Mouse (Mus musculus): Measurements from ENCODE around the gene Cald1. TPM values are rescaled to one million over a fixed set of nuclear protein-coding genes. Genes with fewer than 3 reads are reported as not detected.

Cald1 gene
- polyA plus RNA-seq, 1 experiment: 8.0 TPM

GRCm38 (mm10) chr6:34664291-34664690 lies 66.0 kb downstream of the Cald1 start:
- Histone ChIP-seq H3K4me1 (ENCODE audit: control insufficient read depth, insufficient read depth, insufficient read length) (no peaks in the 10 kb centered on the region), H3K36me3 (ENCODE audit: control insufficient read depth, insufficient read depth, low read length) (no peaks in the 10 kb centered on the region), H3K27me3 (ENCODE audit: control insufficient read depth, insufficient read depth, low read length) (no peaks in the 10 kb centered on the region), H3K4me3 (ENCODE audit: extremely low read depth, insufficient read depth, insufficient read length) (no peak overlapping the region), H3K27ac (ENCODE audit: insufficient read depth, low read length) (no peak overlapping the region)
- TF ChIP-seq POLR2A (IDR thresholded peaks at IDR 0.05; ENCODE audit: low read depth, low read length) (no peak), CTCF (IDR thresholded peaks at IDR 0.05; ENCODE audit: extremely low read depth, insufficient read depth, insufficient read length, insufficient replicate concordance) (no peak)
- WGBS: 61% methylated on average over 4 of the region's 4 CpGs
- DNase-seq (ENCODE audit: low read depth in 1 of 2, low spot score in 2 of 2): no peak

DNA sequence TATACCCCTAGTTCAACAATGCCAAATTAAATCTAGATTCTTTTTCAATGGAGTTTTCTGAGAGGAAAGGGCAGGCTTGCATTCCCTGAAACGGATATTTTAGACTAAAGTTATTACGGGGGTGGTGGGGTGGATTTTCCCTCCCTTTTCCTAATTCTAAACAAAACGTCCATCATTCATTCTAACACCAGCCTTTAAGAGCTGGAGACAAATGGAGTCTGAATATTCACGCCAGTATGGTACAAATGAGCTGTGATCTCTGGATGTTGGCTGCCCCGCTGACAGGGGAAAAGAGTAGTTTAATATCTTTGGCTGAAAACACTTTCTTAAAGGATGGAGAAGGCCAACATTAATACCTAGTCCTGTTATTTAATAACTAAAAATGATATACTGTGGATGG lies 66.4 kb downstream of the Cald1 start:
- TF ChIP-seq CTCF (IDR thresholded peaks at IDR 0.05; ENCODE audit: extremely low read depth, insufficient read depth, insufficient read length, insufficient replicate concordance): no peak
- TF ChIP-seq POLR2A (IDR thresholded peaks at IDR 0.05; ENCODE audit: low read depth, low read length): no peak
- no peaks in the 10 kb centered on the region for H3K4me1 ChIP-seq (ENCODE audit: control insufficient read depth, insufficient read depth, insufficient read length)
- no peaks in the 10 kb centered on the region for H3K36me3 ChIP-seq (ENCODE audit: control insufficient read depth, insufficient read depth, low read length)
- H3K4me3 ChIP-seq (ENCODE audit: extremely low read depth, insufficient read depth, insufficient read length): no peak overlapping the region
- 74% methylated on average over 5 of the region's 5 CpGs for WGBS
- no peak overlapping the region for H3K27ac ChIP-seq (ENCODE audit: insufficient read depth, low read length)
- no peaks in the 10 kb centered on the region for H3K27me3 ChIP-seq (ENCODE audit: control insufficient read depth, insufficient read depth, low read length)
- no peak for DNase-seq (ENCODE audit: low read depth in 1 of 2, low spot score in 2 of 2)

- WGBS: 90% methylated on average over 5 of the region's 5 CpGs
- TF ChIP-seq POLR2A (IDR thresholded peaks at IDR 0.05; ENCODE audit: low read depth, low read length): no peak
- no peak for TF ChIP-seq CTCF (IDR thresholded peaks at IDR 0.05; ENCODE audit: extremely low read depth, insufficient read depth, insufficient read length, insufficient replicate concordance)
These were observed 70.5 kb downstream of the Cald1 start for GRCm38 (mm10) chr6:34668739-34669254.

GRCm38 (mm10) chr6:34671355-34671754 lies 73.1 kb downstream of the Cald1 start:
- 84% methylated on average over 1 of the region's 1 CpGs for WGBS
- Histone ChIP-seq H3K4me3 (ENCODE audit: extremely low read depth, insufficient read depth, insufficient read length) (no peak overlapping the region), H3K4me1 (ENCODE audit: control insufficient read depth, insufficient read depth, insufficient read length) (no peaks in the 10 kb centered on the region), H3K36me3 (ENCODE audit: control insufficient read depth, insufficient read depth, low read length) (no peaks in the 10 kb centered on the region), H3K27ac (ENCODE audit: insufficient read depth, low read length) (no peak overlapping the region), H3K27me3 (ENCODE audit: control insufficient read depth, insufficient read depth, low read length) (no peaks in the 10 kb centered on the region)
- TF ChIP-seq CTCF (IDR thresholded peaks at IDR 0.05; ENCODE audit: extremely low read depth, insufficient read depth, insufficient read length, insufficient replicate concordance): no peak
- TF ChIP-seq POLR2A (IDR thresholded peaks at IDR 0.05; ENCODE audit: low read depth, low read length): no peak
- DNase-seq (ENCODE audit: low read depth in 1 of 2, low spot score in 2 of 2): no peak

More at GRCm38 (mm10) chr6:34668739-34669254, 70.5 kb downstream of the Cald1 start:
- H3K27me3 ChIP-seq (ENCODE audit: control insufficient read depth, insufficient read depth, low read length): no peaks in the 10 kb centered on the region
- no peak overlapping the region for H3K27ac ChIP-seq (ENCODE audit: insufficient read depth, low read length)
- H3K4me3 ChIP-seq (ENCODE audit: extremely low read depth, insufficient read depth, insufficient read length): no peak overlapping the region
- no peaks in the 10 kb centered on the region for H3K4me1 ChIP-seq (ENCODE audit: control insufficient read depth, insufficient read depth, insufficient read length)
- H3K36me3 ChIP-seq (ENCODE audit: control insufficient read depth, insufficient read depth, low read length): no peaks in the 10 kb centered on the region
- DNase-seq (ENCODE audit: low read depth in 1 of 2, low spot score in 2 of 2): no peak

- no peak overlapping the region for H3K4me3 ChIP-seq (ENCODE audit: extremely low read depth, insufficient read depth, insufficient read length)
- no peak for TF ChIP-seq CTCF (IDR thresholded peaks at IDR 0.05; ENCODE audit: extremely low read depth, insufficient read depth, insufficient read length, insufficient replicate concordance)
- TF ChIP-seq POLR2A (IDR thresholded peaks at IDR 0.05; ENCODE audit: low read depth, low read length): no peak
- H3K4me1 ChIP-seq (ENCODE audit: control insufficient read depth, insufficient read depth, insufficient read length): no peaks in the 10 kb centered on the region
- no peak overlapping the region for H3K27ac ChIP-seq (ENCODE audit: insufficient read depth, low read length)
- 15% methylated on average over 7 of the region's 7 CpGs for WGBS
- DNase-seq (ENCODE audit: low read depth in 1 of 2, low spot score in 2 of 2): no peak
- no peaks in the 10 kb centered on the region for H3K36me3 ChIP-seq (ENCODE audit: control insufficient read depth, insufficient read depth, low read length)
- no peaks in the 10 kb centered on the region for H3K27me3 ChIP-seq (ENCODE audit: control insufficient read depth, insufficient read depth, low read length)
These were observed 76.1 kb downstream of the Cald1 start for GRCm38 (mm10) chr6:34674416-34674815.

GRCm38 (mm10) chr6:34674897-34675296 lies 76.6 kb downstream of the Cald1 start:
- WGBS: 36% methylated on average over 10 of the region's 10 CpGs
- Histone ChIP-seq H3K36me3 (ENCODE audit: control insufficient read depth, insufficient read depth, low read length) (no peaks in the 10 kb centered on the region), H3K27me3 (ENCODE audit: control insufficient read depth, insufficient read depth, low read length) (no peaks in the 10 kb centered on the region), H3K4me3 (ENCODE audit: extremely low read depth, insufficient read depth, insufficient read length) (no peak overlapping the region), H3K4me1 (ENCODE audit: control insufficient read depth, insufficient read depth, insufficient read length) (no peaks in the 10 kb centered on the region), H3K27ac (ENCODE audit: insufficient read depth, low read length) (no peak overlapping the region)
- TF ChIP-seq POLR2A (IDR thresholded peaks at IDR 0.05; ENCODE audit: low read depth, low read length) (no peak), CTCF (IDR thresholded peaks at IDR 0.05; ENCODE audit: extremely low read depth, insufficient read depth, insufficient read length, insufficient replicate concordance) (no peak)
- no peak for DNase-seq (ENCODE audit: low read depth in 1 of 2, low spot score in 2 of 2)

GRCm38 (mm10) chr6:34682126-34682525 lies 83.8 kb downstream of the Cald1 start:
- no peak overlapping the region for H3K4me3 ChIP-seq (ENCODE audit: extremely low read depth, insufficient read depth, insufficient read length)
- no peaks in the 10 kb centered on the region for H3K27me3 ChIP-seq (ENCODE audit: control insufficient read depth, insufficient read depth, low read length)
- no peak overlapping the region for H3K27ac ChIP-seq (ENCODE audit: insufficient read depth, low read length)
- 22% methylated on average over 8 of the region's 8 CpGs for WGBS
- TF ChIP-seq POLR2A (IDR thresholded peaks at IDR 0.05; ENCODE audit: low read depth, low read length) (no peak), CTCF (IDR thresholded peaks at IDR 0.05; ENCODE audit: extremely low read depth, insufficient read depth, insufficient read length, insufficient replicate concordance) (no peak)
- DNase-seq (ENCODE audit: low read depth in 1 of 2, low spot score in 2 of 2): no peak
- H3K36me3 ChIP-seq (ENCODE audit: control insufficient read depth, insufficient read depth, low read length): no peaks in the 10 kb centered on the region
- H3K4me1 ChIP-seq (ENCODE audit: control insufficient read depth, insufficient read depth, insufficient read length): no peaks in the 10 kb centered on the region
